ENCODE assay signal across 8 mouse cellular contexts in genomic region chr2:33886386-33887327, GRCm38 (mm10). TPM values are rescaled to one million over a fixed set of nuclear protein-coding genes. Genes with fewer than 3 reads are reported as not detected.
A peak's percentile ranks its signal among the peaks of the same experiment; 100 is the strongest.
DNase-seq lines count a peak whose midpoint lies in the region; ATAC-seq and TF ChIP-seq lines count a peak whose summit lies in the region.

No protein-coding gene starts in this region.

- peak overlapping the region; percentile 64 for H3K4me3 ChIP-seq in thymus, adult 2 months (ENCODE audit: control insufficient read depth, insufficient read depth, low read length)
- peak overlapping the region; percentile 94 for H3K4me3 ChIP-seq in gastrocnemius, adult 2 months
- peak overlapping the region; percentile 71 for H3K4me3 ChIP-seq in limb, embryonic 15.5 days

- peak overlapping the region; percentile 14 for H3K27ac ChIP-seq in thymus, adult 2 months (ENCODE audit: control insufficient read depth, insufficient read depth, low read length)
- H3K27ac ChIP-seq in gastrocnemius, adult 2 months = peak overlapping the region; percentile 90
- peak overlapping the region; percentile 88 for H3K27ac ChIP-seq in limb, embryonic 15.5 days

- peak; percentile 68 for ATAC-seq in limb, embryonic 15.5 days (ENCODE audit: insufficient number of reproducible peaks, low FRiP score, low TSS enrichment, low read depth)

- peak overlapping the region; percentile 85 for H3K4me2 ChIP-seq in limb, embryonic 15.5 days

- no peaks in the 10 kb centered on the region for H3K9me3 ChIP-seq in limb, embryonic 15.5 days

- peaks cover 27% of the 10 kb centered on the region for H3K4me1 ChIP-seq in thymus, adult 2 months (replicated peaks; ENCODE audit: control insufficient read depth, insufficient read depth, low read length)
- H3K4me1 ChIP-seq in limb, embryonic 15.5 days = peaks cover 34% of the 10 kb centered on the region

- H3K9ac ChIP-seq in limb, embryonic 15.5 days = peak overlapping the region; percentile 90

- intact Hi-C loops in gastrocnemius, adult 2 months (cut with DNase I) = loop anchor here (10.0 kb wide), 1 partner anchor 738 kb away; no protein-coding TSS in a partner anchor

- WGBS in thymus, adult 2 months = 4% methylated on average over 51 of the region's 51 CpGs
- WGBS in limb, embryonic 15.5 days = 2% methylated on average over 50 of the region's 51 CpGs

- TF ChIP-seq CTCF in thymus, adult 2 months (IDR thresholded peaks at IDR 0.05; ENCODE audit: borderline replicate concordance, control insufficient read depth, extremely low read depth, insufficient read depth, low read length, poor library complexity) = no peak
- TF ChIP-seq CTCF in gastrocnemius, adult 2 months (IDR thresholded peaks at IDR 0.05) = no peak

- no peaks in the 10 kb centered on the region for H3K36me3 ChIP-seq in thymus, adult 2 months (ENCODE audit: control insufficient read depth, insufficient read depth, low read length)
- H3K36me3 ChIP-seq in limb, embryonic 15.5 days = no peaks in the 10 kb centered on the region

- H3K27me3 ChIP-seq in thymus, adult 2 months (ENCODE audit: control insufficient read depth, insufficient read depth, low read length) = no peaks in the 10 kb centered on the region
- H3K27me3 ChIP-seq in limb, embryonic 15.5 days = no peaks in the 10 kb centered on the region

- no peak; the same call in 1 of the 2 replicates for TF ChIP-seq POLR2A in thymus, adult 2 months (IDR thresholded peaks at IDR 0.05; ENCODE audit: control insufficient read depth, extremely low read depth, insufficient read depth, low read length, poor library complexity)

- no peak for DNase-seq in thymus, adult 2 months
- no peak for DNase-seq in thymus, adult 18-20 months
- DNase-seq in cerebellum, postnatal 10 days = peak; percentile 87 to 91
- DNase-seq in gastrocnemius, adult 2 months = peak; percentile 50
- DNase-seq in induced T-regulatory cell, adult 2 months (ENCODE audit: low read depth) = peak; percentile 49
- peak; percentile 72 for DNase-seq in neural tube, embryonic 10.5 days (ENCODE audit: extremely low spot score, low spot score)
- peak; percentile 60 for DNase-seq in thymus, postnatal 14 days

RNA-seq across cellular contexts. Expression of gene Mvb12b, which starts 1.1 kb away (rescaled TPM):
- polyA plus RNA-seq in thymus, adult 2 months (2012; rRNA removed) = 79.3 and 94.9 TPM in 2 replicates
- 10 to 100 TPM; 28.4 to 30.4 TPM for total RNA-seq in gastrocnemius, adult 2 months (2021)
- 18.2 and 19.0 TPM in 2 replicates for polyA plus RNA-seq in limb, embryonic 15.5 days (2015; fragmentation: Nextera tagmentation; extraction: Ambion mirVana)

Comparison
In these comparisons a context has a peak if more than half of its experiments do, and no peak if none do; other contexts are left out.
1. DNase-seq: peak in cerebellum, postnatal 10 days (2 of 2), gastrocnemius, adult 2 months (single experiment), induced T-regulatory cell, adult 2 months (single experiment), neural tube, embryonic 10.5 days (single experiment) and thymus, postnatal 14 days (single experiment); none in thymus, adult 2 months (single experiment) and thymus, adult 18-20 months (0 of 2).
2. H3K27ac ChIP-seq: peak in every context shown above with its lines; median percentile 90 in gastrocnemius, adult 2 months; 88 in limb, embryonic 15.5 days; 14 in thymus, adult 2 months.
3. Peak in every context shown above with its lines, with median percentiles within 50 percentile points of each other: H3K4me3 ChIP-seq.